Mouse (Mus musculus) ovary, adult 18-20 months (tissue): ENCODE measurements around the gene Ucn3.

Source experiments
- DNase-seq: peaks from one replicate; pipeline ENCODE4 v3.0.0; 2022; ENCODE audit warnings: low spot score, mixed read lengths

The Ucn3 gene

GRCm38 (mm10) chr13:3892601-3893000, 52.5 kb downstream of the Ucn3 start:
- no peak for DNase-seq

DNA sequence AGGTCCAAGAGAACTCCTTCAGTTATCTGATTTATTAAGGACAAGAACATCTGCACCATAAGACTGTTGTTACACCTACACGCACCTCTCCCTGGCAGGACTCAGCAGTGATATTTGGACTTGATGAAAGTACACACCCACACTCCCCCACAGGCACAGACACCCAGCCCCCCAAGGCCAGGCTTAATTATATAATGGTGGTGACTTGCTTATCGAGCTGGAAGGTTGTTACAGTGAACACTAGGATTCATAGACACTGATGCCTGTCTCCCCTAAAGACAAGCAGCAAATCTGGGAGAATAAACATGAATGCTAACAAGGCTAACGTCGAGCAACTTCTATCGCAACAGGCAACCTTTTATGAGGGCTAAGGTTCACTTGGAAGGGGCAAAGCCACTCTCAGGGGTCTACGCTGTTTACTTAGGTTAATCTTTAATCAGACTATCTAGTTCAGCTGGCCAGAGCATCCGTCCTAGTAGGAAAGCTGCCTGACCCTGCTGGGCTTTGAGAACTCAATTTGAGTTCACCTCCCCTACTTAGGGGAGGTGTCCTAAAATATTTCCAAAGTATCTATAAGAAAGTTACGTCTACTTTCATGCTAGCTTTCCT, 53.6 kb downstream of the Ucn3 start:
- DNase-seq: no peak
